ENCODE assay signal across 9 mouse cellular contexts in the genomic region with DNA sequence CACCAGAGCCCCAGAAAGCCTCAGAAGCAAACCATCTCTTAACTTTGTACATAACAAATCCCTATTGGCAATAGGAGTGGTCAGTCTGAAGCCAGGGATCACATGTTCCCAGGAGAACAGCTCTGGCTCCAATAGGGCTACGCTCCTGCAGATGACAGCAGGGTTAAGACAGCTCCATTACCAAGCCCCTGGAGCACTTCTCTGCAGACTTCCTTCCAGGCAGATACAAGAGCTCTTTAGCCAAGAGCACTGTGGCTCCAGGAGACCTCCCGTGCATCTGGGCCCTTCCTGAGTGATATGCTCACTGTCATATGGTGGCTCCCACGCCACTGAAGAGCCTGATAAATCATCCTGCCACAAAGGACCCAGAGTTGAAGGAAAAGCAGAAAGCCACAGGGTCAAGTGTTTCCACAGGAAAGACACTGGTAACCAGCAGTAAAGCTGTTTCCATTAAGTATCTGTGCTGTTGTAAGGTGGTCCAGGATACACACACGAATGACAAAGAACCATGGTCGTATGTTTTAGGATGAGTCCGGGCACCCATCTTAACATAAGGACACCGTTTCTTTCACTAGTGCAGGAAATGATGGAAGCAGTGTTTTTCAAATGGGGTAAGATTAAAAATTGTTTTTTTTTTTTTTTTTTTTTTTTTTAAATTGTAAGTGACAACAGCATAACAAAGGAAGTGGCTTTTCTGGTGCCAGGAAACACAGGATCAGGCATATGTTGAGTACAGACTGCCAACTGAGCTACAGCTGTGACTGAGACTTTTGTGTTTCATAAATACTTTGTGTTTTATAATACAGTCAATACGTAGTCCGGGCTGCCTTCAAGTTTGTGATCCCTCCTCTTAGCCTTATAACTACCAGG.
A peak's percentile ranks its signal among the peaks of the same experiment; 100 is the strongest.
DNase-seq lines count a peak whose midpoint lies in the region; ATAC-seq and TF ChIP-seq lines count a peak whose summit lies in the region.
"Had no signal": no experiment of that assay in that cellular context is flagged by ENCODE, and none has a peak within 500 bp of the region (broad histone marks: within the 10 kb centered on the region; RNA-seq: fewer than 3 reads in every experiment).

No protein-coding gene starts in this region.

- H3K4me1 ChIP-seq in heart, embryonic 14.5 days (ENCODE audit: control insufficient read depth in 2 of 2, insufficient read depth in 2 of 2, low read length in 2 of 2), result peaks cover 6 to 7% of the 10 kb centered on the region in 2 experiments; a peak in 3 of 4 replicates
- H3K4me1 ChIP-seq in lung, postnatal 0 days (ENCODE audit: insufficient read depth, low read depth, low read length), result peaks cover 6% of the 10 kb centered on the region; the same call in 1 of the 2 replicates

- intact Hi-C loops in heart, postnatal 10 days (cut with DNase I), result no loop called here

- H3K4me3 ChIP-seq in heart, embryonic 14.5 days (ENCODE audit: control insufficient read depth in 1 of 2, insufficient read depth in 1 of 2, low read depth in 1 of 2, low read length in 2 of 2), result no peak overlapping the region
- H3K4me3 ChIP-seq in lung, postnatal 0 days (ENCODE audit: low read depth, low read length), result no peak overlapping the region
- H3K4me3 ChIP-seq: midbrain, embryonic 12.5 days had no signal

- H3K4me2 ChIP-seq in heart, embryonic 14.5 days (ENCODE audit: low read length), result no peak overlapping the region
- H3K4me2 ChIP-seq in lung, postnatal 0 days (replicated peaks; ENCODE audit: low read depth, low read length), result no peak overlapping the region
- H3K4me2 ChIP-seq: midbrain, embryonic 12.5 days had no signal

- H3K27ac ChIP-seq in heart, embryonic 14.5 days (replicated peaks in 1 of 2; ENCODE audit: control insufficient read depth in 1 of 2, insufficient read depth in 1 of 2, low read depth in 2 of 2, low read length in 2 of 2), result peak overlapping the region; percentile 39 to 62; a peak in 3 of 4 replicates
- no peak overlapping the region for H3K27ac ChIP-seq in lung, postnatal 0 days (ENCODE audit: low read length)
- H3K27ac ChIP-seq: midbrain, embryonic 12.5 days had no signal

- DNase-seq in heart, postnatal 10 days, result no peak
- DNase-seq in lung, postnatal 0 days (ENCODE audit: low spot score), result no peak
- DNase-seq in lung, postnatal 14 days, result no peak
- peak; percentile 84 for DNase-seq in naive thymus-derived CD4-positive, alpha-beta T cell, adult 2 months (ENCODE audit: low read depth)
- DNase-seq in right cerebral cortex, postnatal 14 days, result no peak

- peaks cover 13% of the 10 kb centered on the region; the same call in 1 of the 2 replicates for H3K36me3 ChIP-seq in heart, embryonic 14.5 days (ENCODE audit: control insufficient read depth, insufficient read depth, low read length)
- no peaks in the 10 kb centered on the region for H3K36me3 ChIP-seq in lung, postnatal 0 days (ENCODE audit: insufficient read depth, low read length)
- H3K36me3 ChIP-seq: midbrain, embryonic 12.5 days had no signal

- no peaks in the 10 kb centered on the region for H3K27me3 ChIP-seq in heart, embryonic 14.5 days (ENCODE audit: control insufficient read depth, insufficient read depth, low read length)
- H3K27me3 ChIP-seq in lung, postnatal 0 days (replicated peaks; ENCODE audit: insufficient read depth, low read length), result no peaks in the 10 kb centered on the region
- H3K27me3 ChIP-seq: midbrain, embryonic 12.5 days had no signal

- no peak overlapping the region for H3K9ac ChIP-seq in heart, embryonic 14.5 days (ENCODE audit: low read length)
- no peak overlapping the region for H3K9ac ChIP-seq in lung, postnatal 0 days (replicated peaks; ENCODE audit: low read depth)
- H3K9ac ChIP-seq: midbrain, embryonic 12.5 days had no signal

- no peak for TF ChIP-seq EP300 in lung, postnatal 0 days (IDR thresholded peaks at IDR 0.05)

- WGBS in heart, embryonic 14.5 days, result 64% methylated on average over 9 of the region's 9 CpGs
- 47% methylated on average over 9 of the region's 9 CpGs for WGBS in lung, postnatal 0 days

- ATAC-seq in heart, embryonic 14.5 days (ENCODE audit: insufficient number of reproducible peaks, insufficient read depth, low FRiP score, low read depth), result peak; percentile 60; the same call in 1 of the 2 replicates
- ATAC-seq in lung, postnatal 0 days, result peak; percentile 30; the same call in 1 of the 2 replicates
- ATAC-seq in common myeloid progenitor, adult 5-6 weeks (replicated peaks; ENCODE audit: low read depth, poor library complexity, severe bottlenecking), result peak; percentile 75
- no peak for ATAC-seq in granulocyte monocyte progenitor cell, adult 5-6 weeks (replicated peaks; ENCODE audit: poor library complexity, severe bottlenecking)

- H3K9me3 ChIP-seq in heart, embryonic 14.5 days (ENCODE audit: control insufficient read depth, low read length), result no peaks in the 10 kb centered on the region
- H3K9me3 ChIP-seq in lung, postnatal 0 days (ENCODE audit: low read length), result no peaks in the 10 kb centered on the region
- H3K9me3 ChIP-seq: midbrain, embryonic 12.5 days had no signal

- no peak for TF ChIP-seq CTCF in lung, postnatal 0 days (IDR thresholded peaks at IDR 0.05)
